Mouse (Mus musculus) CH12.LX (cell line): Measurements from ENCODE around the gene Ntrk2. TPM values are rescaled to one million over a fixed set of nuclear protein-coding genes. Genes with fewer than 3 reads are reported as not detected.

ENCODE experiments used
- DNase-seq: peaks from one replicate; pipeline ENCODE4 v3.0.0-alpha.2; 2013; ENCODE audit errors: extremely low read depth
- H3K27ac ChIP-seq: 2 replicates; pipeline ENCODE4 v1.5.1; 2012; ENCODE audit warnings: low read depth, mild to moderate bottlenecking, control low read depth, moderate library complexity; ENCODE audit not compliant: insufficient read depth
- H3K27me3 ChIP-seq: replicated peaks from 2 replicates; pipeline ENCODE3; 2012; ENCODE audit warnings: inconsistent platforms
- H3K36me3 ChIP-seq, 2 experiments: replicated peaks in 1 of 2; 2 replicates each; pipeline versions ENCODE3 to v1.6.1; 2012; ENCODE audit warnings: inconsistent platforms in 1 of 2, low read length in 1 of 2, mild to moderate bottlenecking in 1 of 2, mixed read lengths in 1 of 2, moderate library complexity in 1 of 2; ENCODE audit not compliant: control insufficient read depth in 1 of 2, insufficient read depth in 1 of 2
- H3K4me1 ChIP-seq, 2 experiments: 2 replicates each; pipeline ENCODE4 v1.6.1; 2012; ENCODE audit warnings: inconsistent platforms in 1 of 2, moderate library complexity in 1 of 2; ENCODE audit not compliant: insufficient read depth in 2 of 2, control insufficient read depth in 1 of 2
- H3K4me2 ChIP-seq: 2 replicates; pipeline ENCODE4 v1.6.1; 2012; ENCODE audit warnings: low read depth, mild to moderate bottlenecking, control low read depth; ENCODE audit not compliant: poor library complexity, insufficient read depth, severe bottlenecking
- H3K4me3 ChIP-seq, 3 experiments: fragments of 150-350 bp in 1 of 3; sonication (generic) in 1 of 3; replicated peaks in 1 of 3; 2 replicates each; pipeline versions ENCODE3 to v1.5.1; 2011 to 2012; ENCODE audit warnings: low read depth in 2 of 3, low read length in 2 of 3, mild to moderate bottlenecking in 2 of 3, moderate library complexity in 2 of 3, control low read depth in 1 of 3, improper control_type of control experiment in 1 of 3, inconsistent platforms in 1 of 3, mixed read lengths in 1 of 3; ENCODE audit not compliant: poor library complexity in 1 of 3
- H3K79me2 ChIP-seq: replicated peaks from 2 replicates; pipeline ENCODE4 v1.6.1; 2012; ENCODE audit warnings: mild to moderate bottlenecking, moderate library complexity; ENCODE audit not compliant: control insufficient read depth, poor library complexity, insufficient read depth, severe bottlenecking; ENCODE audit errors: extremely low read depth
- H3K9ac ChIP-seq: 2 replicates; pipeline ENCODE4 v1.6.1; 2012; ENCODE audit warnings: low read depth, mild to moderate bottlenecking, control low read depth, moderate library complexity; ENCODE audit not compliant: insufficient read depth
- H3K9me3 ChIP-seq: replicated peaks from 2 replicates; pipeline ENCODE3; 2012; ENCODE audit warnings: low read length, inconsistent platforms, mixed read lengths
- BHLHE40 ChIP-seq: IDR thresholded peaks from 2 replicates; pipeline ENCODE4 v1.6.1; 2011; ENCODE audit warnings: mild to moderate bottlenecking, low read depth, low read length, improper control_type of control experiment
- ELF1 ChIP-seq: IDR thresholded peaks from 2 replicates; pipeline ENCODE4 v1.6.1; 2014; ENCODE audit warnings: low read depth, mild to moderate bottlenecking, inconsistent platforms, low read length, improper control_type of control experiment
- ETS1 ChIP-seq: conservative IDR thresholded peaks from 2 replicates; pipeline ENCODE4 v1.6.1; 2012; ENCODE audit warnings: low read depth, mild to moderate bottlenecking, inconsistent platforms, low read length, improper control_type of control experiment, moderate library complexity
- HCFC1 ChIP-seq: IDR thresholded peaks from 2 replicates; pipeline ENCODE4 v1.6.1; 2012; ENCODE audit warnings: low read depth, mild to moderate bottlenecking, inconsistent platforms, low read length, improper control_type of control experiment
- IRF4 ChIP-seq: IDR thresholded peaks from 2 replicates; pipeline ENCODE4 v1.6.1; 2014; ENCODE audit warnings: low read depth, mild to moderate bottlenecking, inconsistent platforms, low read length, improper control_type of control experiment
- JUN ChIP-seq: IDR thresholded peaks from 2 replicates; pipeline ENCODE4 v1.6.1; 2011; ENCODE audit warnings: low read depth, mild to moderate bottlenecking, low read length, improper control_type of control experiment, moderate library complexity; ENCODE audit not compliant: insufficient read depth
- JUND ChIP-seq: conservative IDR thresholded peaks from 2 replicates; pipeline ENCODE4 v1.6.1; 2011; ENCODE audit warnings: low read depth, low read length, improper control_type of control experiment
- MAFK ChIP-seq: IDR thresholded peaks from 2 replicates; pipeline ENCODE4 v1.6.1; 2011; ENCODE audit warnings: low read length, improper control_type of control experiment; ENCODE audit not compliant: insufficient replicate concordance
- MAZ ChIP-seq: IDR thresholded peaks from 2 replicates; pipeline ENCODE4 v1.6.1; 2012; ENCODE audit warnings: low read depth, mild to moderate bottlenecking, inconsistent platforms, low read length, improper control_type of control experiment, moderate library complexity
- MXI1 ChIP-seq: IDR thresholded peaks from 2 replicates; pipeline ENCODE4 v1.6.1; 2011; ENCODE audit warnings: mild to moderate bottlenecking, low read depth, low read length, improper control_type of control experiment
- NELFE ChIP-seq: IDR thresholded peaks from 2 replicates; pipeline ENCODE4 v1.6.1; 2011; ENCODE audit warnings: low read depth, low read length, improper control_type of control experiment
- NRF1 ChIP-seq: IDR thresholded peaks from 2 replicates; pipeline ENCODE4 v1.6.1; 2014; ENCODE audit warnings: low read depth, mild to moderate bottlenecking, inconsistent platforms, low read length, improper control_type of control experiment, moderate library complexity
- POLR2A ChIP-seq: IDR thresholded peaks from 2 replicates; pipeline ENCODE4 v1.6.1; 2011; ENCODE audit warnings: low read depth, mild to moderate bottlenecking, improper control_type of control experiment, low read length
- SIN3A ChIP-seq: IDR thresholded peaks from 2 replicates; pipeline ENCODE4 v1.6.1; 2012; ENCODE audit warnings: low read length, improper control_type of control experiment, inconsistent platforms
- TBP ChIP-seq: conservative IDR thresholded peaks from 2 replicates; pipeline ENCODE4 v1.6.1; 2011; ENCODE audit warnings: low read depth, low read length, improper control_type of control experiment
- dilution Hi-C: fragments of 300-500 bp; cut with MboI; formaldehyde crosslinking; loops from 2 replicates; pipeline ENCODE4 v1.14.3; 2020; ENCODE audit warnings: low sequenced_read_pairs; ENCODE audit not compliant: extremely low pct_unique_long_range_greater_than_20kb, extremely low pct_ligation_motif_present
- in situ Hi-C: fragments of 300-500 bp; cut with MboI; formaldehyde crosslinking; loops from 3 replicates; pipeline ENCODE4 v1.14.3; 2019; ENCODE audit warnings: low sequenced_read_pairs, low pct_ligation_motif_present, low pct_unique_long_range_greater_than_20kb, mixed read lengths
- polyA plus RNA-seq: library from polyadenylated mRNA; unstranded; fragments of >175 nt; gene quantifications from 2 replicates; pipeline ENCODE4 v1.2.1, GENCODE M21; 2012; ENCODE audit warnings: low read depth; ENCODE audit not compliant: insufficient read length
- total RNA-seq, 2 experiments: library from RNA; depleted of rRNA; stranded (reverse); fragments of 300-350 nt in 1 of 2; fragments of >200 nt in 1 of 2; gene quantifications; 2 replicates each; pipeline ENCODE4 v1.2.3; 2012 to 2014

The Ntrk2 gene
- total and polyA plus RNA-seq, 3 experiments = not detected

DNA sequence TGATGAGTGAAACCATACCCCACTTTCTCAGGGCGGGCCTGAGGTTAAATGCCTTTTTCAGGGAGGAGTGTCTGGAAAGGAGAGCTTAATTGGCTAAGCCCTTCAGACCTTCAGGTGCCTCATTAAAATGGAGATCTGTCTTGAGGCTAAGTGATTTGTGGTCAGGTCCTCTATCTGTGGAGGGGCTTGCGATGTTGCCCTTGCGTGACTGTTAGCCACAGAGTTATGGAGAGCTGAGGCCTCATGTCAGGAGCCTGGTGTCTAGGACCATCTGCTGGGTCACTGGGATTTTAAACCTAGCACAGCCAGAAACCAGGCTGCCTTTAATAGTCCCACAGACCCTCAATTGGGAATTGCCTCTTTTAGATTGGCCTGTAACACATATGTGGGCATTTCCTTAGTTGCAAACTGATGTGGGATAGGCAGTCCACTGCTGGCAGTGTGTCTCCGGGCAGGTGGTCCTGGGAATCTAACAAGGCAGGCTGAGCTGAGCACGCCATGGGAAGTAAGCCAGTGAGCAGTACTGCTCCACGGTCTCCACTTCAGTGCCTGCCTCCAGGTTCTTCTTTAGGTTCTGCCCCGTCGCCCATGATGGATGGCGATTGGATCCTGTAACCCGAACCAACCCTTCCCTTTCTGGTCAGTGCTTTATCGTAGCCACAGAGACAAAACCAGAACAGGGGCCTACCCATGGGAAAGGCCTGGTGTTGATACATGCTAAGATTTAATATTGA, 152.0 kb downstream of the Ntrk2 start:
- Histone ChIP-seq H3K4me2 (no peak overlapping the region), H3K27me3 (no peaks in the 10 kb centered on the region), H3K4me1 (no peaks in the 10 kb centered on the region), H3K9ac (no peak overlapping the region), H3K27ac (no peak overlapping the region), H3K79me2 (no peaks in the 10 kb centered on the region), H3K4me3 (no peak overlapping the region), H3K9me3 (peaks cover 84% of the 10 kb centered on the region), H3K36me3 (no peaks in the 10 kb centered on the region)
- in situ Hi-C loops (no loop called here), dilution Hi-C loops (no loop called here)
- no peak for DNase-seq
- TF ChIP-seq ELF1 (no peak), JUN (no peak), HCFC1 (no peak), BHLHE40 (no peak), MAFK (no peak)

DNA sequence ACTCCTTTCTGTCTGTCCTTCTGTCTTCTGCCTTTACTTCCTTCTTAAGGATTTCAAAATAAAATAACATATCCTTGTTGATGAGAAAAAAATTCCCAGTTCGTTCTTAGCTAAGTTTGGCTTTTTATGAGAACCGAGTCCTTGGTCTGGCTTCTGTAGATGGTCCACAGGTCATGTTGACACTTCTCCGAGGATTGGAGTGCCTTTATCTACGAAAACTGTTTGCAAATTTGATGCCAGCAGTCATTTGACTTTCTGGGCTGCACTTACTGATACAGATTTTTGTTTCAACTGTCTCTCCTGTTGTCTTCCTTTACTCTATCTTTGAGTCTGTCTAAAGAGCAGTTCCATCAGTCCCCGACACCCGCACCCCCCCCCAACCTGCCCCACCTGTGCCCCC, 154.0 kb downstream of the Ntrk2 start:
- dilution Hi-C loops = no loop called here
- in situ Hi-C loops = no loop called here
- no peak overlapping the region for H3K4me3 ChIP-seq
- H3K79me2 ChIP-seq = no peaks in the 10 kb centered on the region
- H3K9ac ChIP-seq = no peak overlapping the region
- no peak for DNase-seq
- H3K4me1 ChIP-seq = no peaks in the 10 kb centered on the region
- H3K27ac ChIP-seq = no peak overlapping the region
- H3K27me3 ChIP-seq = no peaks in the 10 kb centered on the region
- H3K36me3 ChIP-seq = no peaks in the 10 kb centered on the region
- TF ChIP-seq IRF4 (no peak), BHLHE40 (no peak), JUND (no peak), TBP (no peak), POLR2A (no peak), NELFE (no peak), MAZ (no peak), SIN3A (no peak), MXI1 (no peak), NRF1 (no peak), ETS1 (no peak)
- peaks cover 84% of the 10 kb centered on the region for H3K9me3 ChIP-seq
- H3K4me2 ChIP-seq = no peak overlapping the region
